Mouse (Mus musculus): ENCODE measurements around the gene Ttc23l. TPM values are rescaled to one million over a fixed set of nuclear protein-coding genes. Genes with fewer than 3 reads are reported as not detected.
"Not testable (repeated sequence)": the region's sequence is repeated elsewhere in the genome, so short reads cannot be mapped to it uniquely, and the experiment has no call there.

Gene Ttc23l
- total RNA-seq, 2 experiments from 2014 or later: not detected

GRCm38 (mm10) chr15:10531352-10531751, 27.1 kb downstream of the Ttc23l start:
- ATAC-seq (replicated peaks; ENCODE audit: low FRiP score, poor library complexity, severe bottlenecking): no peak

GRCm38 (mm10) chr15:10525896-10526295, 32.6 kb downstream of the Ttc23l start:
- ATAC-seq (replicated peaks; ENCODE audit: low FRiP score, poor library complexity, severe bottlenecking): no peak

- no peak for ATAC-seq (replicated peaks; ENCODE audit: low FRiP score, poor library complexity, severe bottlenecking)
Observed at GRCm38 (mm10) chr15:10515166-10515565, 43.3 kb downstream of the Ttc23l start.

- ATAC-seq (replicated peaks; ENCODE audit: low FRiP score, poor library complexity, severe bottlenecking): no peak
Observed at GRCm38 (mm10) chr15:10506099-10506498, 52.4 kb downstream of the Ttc23l start.

GRCm38 (mm10) chr15:10500838-10501719, 57.4 kb downstream of the Ttc23l start:
- no peak for ATAC-seq (replicated peaks; ENCODE audit: low FRiP score, poor library complexity, severe bottlenecking)

- ATAC-seq (replicated peaks; ENCODE audit: low FRiP score, poor library complexity, severe bottlenecking): no peak
Observed at GRCm38 (mm10) chr15:10500035-10500434, 58.4 kb downstream of the Ttc23l start.

GRCm38 (mm10) chr15:10499593-10499992, 58.9 kb downstream of the Ttc23l start:
- ATAC-seq (replicated peaks; ENCODE audit: low FRiP score, poor library complexity, severe bottlenecking): no peak

GRCm38 (mm10) chr15:10496696-10497095, 61.8 kb downstream of the Ttc23l start:
- not testable (repeated sequence) for ATAC-seq (replicated peaks; ENCODE audit: low FRiP score, poor library complexity, severe bottlenecking)

GRCm38 (mm10) chr15:10495944-10496343, 62.5 kb downstream of the Ttc23l start:
- no peak for ATAC-seq (replicated peaks; ENCODE audit: low FRiP score, poor library complexity, severe bottlenecking)

GRCm38 (mm10) chr15:10490101-10490500, 68.4 kb downstream of the Ttc23l start:
- ATAC-seq (replicated peaks; ENCODE audit: low FRiP score, poor library complexity, severe bottlenecking): no peak

GRCm38 (mm10) chr15:10487246-10487645, 71.2 kb downstream of the Ttc23l start:
- no peak for ATAC-seq (replicated peaks; ENCODE audit: low FRiP score, poor library complexity, severe bottlenecking)

- ATAC-seq (replicated peaks; ENCODE audit: low FRiP score, poor library complexity, severe bottlenecking): no peak
Observed at GRCm38 (mm10) chr15:10486365-10486839, 72.1 kb downstream of the Ttc23l start.

GRCm38 (mm10) chr15:10485484-10486364, 72.7 kb downstream of the Ttc23l start, which contains the start of the genes Brix1 and Rad1:
Gene Brix1 (minus strand): TSS chr15:10485947.
Gene Rad1 (plus strand): TSS chr15:10486018.
- ATAC-seq (replicated peaks; ENCODE audit: low FRiP score, poor library complexity, severe bottlenecking): peak; percentile 100

GRCm38 (mm10) chr15:10470941-10471340, 87.5 kb downstream of the Ttc23l start:
- no peak for ATAC-seq (replicated peaks; ENCODE audit: low FRiP score, poor library complexity, severe bottlenecking)

GRCm38 (mm10) chr15:10470151-10470831, 88.2 kb downstream of the Ttc23l start, which contains the start of gene Dnajc21:
Gene Dnajc21 (minus strand): TSS chr15:10470516.
- peak; percentile 97 for ATAC-seq (replicated peaks; ENCODE audit: low FRiP score, poor library complexity, severe bottlenecking)

- ATAC-seq (replicated peaks; ENCODE audit: low FRiP score, poor library complexity, severe bottlenecking): peak; percentile 33
Observed at GRCm38 (mm10) chr15:10469641-10470150, 88.8 kb downstream of the Ttc23l start.

- ATAC-seq (replicated peaks; ENCODE audit: low FRiP score, poor library complexity, severe bottlenecking): no peak
Observed at GRCm38 (mm10) chr15:10468761-10469160, 89.7 kb downstream of the Ttc23l start.

GRCm38 (mm10) chr15:10464678-10465077, 93.8 kb downstream of the Ttc23l start:
- ATAC-seq (replicated peaks; ENCODE audit: low FRiP score, poor library complexity, severe bottlenecking): 0 out of 2 replicates have a peak, but pooled peaks have one; percentile 54

- ATAC-seq (replicated peaks; ENCODE audit: low FRiP score, poor library complexity, severe bottlenecking): no peak
Observed at GRCm38 (mm10) chr15:10463555-10463954, 94.9 kb downstream of the Ttc23l start.

All from erythroblast, adult 5-6 weeks (primary cell).